Mouse (Mus musculus) heart, adult 11 months (tissue): ENCODE measurements around the gene Smim24.

Source experiments
- DNase-seq: peaks from one replicate; pipeline ENCODE4 v3.0.0; 2022

The Smim24 gene

DNA sequence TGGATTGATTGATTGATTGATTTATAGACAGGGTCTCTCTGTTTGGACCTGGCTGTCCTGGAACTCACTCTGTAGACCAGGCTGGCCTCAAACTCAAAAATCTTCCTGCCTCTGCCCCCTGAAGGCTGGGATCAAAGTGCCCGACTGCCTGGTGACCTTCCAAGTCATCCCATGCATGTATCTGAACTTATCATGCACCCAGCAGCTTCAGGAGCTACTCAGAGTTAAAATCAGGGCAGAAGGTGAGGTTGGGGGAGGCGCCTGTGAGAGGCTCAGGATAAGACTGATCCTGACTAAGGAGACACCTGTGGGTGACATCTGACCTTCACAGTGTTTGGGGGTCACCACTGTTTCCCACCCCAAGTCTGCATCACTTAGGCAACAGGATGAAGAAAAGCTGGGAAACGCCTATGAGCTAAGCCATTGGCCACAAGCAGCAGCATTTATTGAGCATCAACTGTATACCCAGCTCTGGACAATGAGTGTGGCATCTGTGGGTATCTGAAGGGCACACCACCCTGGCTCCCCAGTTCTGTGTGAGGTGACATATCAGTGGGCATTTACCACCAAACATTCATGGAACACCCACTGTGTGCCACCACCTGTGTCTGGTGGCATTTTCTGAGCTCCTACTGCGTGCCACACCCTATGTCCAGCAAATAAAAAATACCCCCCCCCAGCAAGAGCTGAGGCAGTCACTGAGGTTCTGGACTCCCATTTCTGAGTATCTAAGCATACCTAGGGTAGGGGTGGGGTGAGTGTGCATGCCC, 30.8 kb downstream of the Smim24 start:
- peak; percentile 94 for DNase-seq

DNA sequence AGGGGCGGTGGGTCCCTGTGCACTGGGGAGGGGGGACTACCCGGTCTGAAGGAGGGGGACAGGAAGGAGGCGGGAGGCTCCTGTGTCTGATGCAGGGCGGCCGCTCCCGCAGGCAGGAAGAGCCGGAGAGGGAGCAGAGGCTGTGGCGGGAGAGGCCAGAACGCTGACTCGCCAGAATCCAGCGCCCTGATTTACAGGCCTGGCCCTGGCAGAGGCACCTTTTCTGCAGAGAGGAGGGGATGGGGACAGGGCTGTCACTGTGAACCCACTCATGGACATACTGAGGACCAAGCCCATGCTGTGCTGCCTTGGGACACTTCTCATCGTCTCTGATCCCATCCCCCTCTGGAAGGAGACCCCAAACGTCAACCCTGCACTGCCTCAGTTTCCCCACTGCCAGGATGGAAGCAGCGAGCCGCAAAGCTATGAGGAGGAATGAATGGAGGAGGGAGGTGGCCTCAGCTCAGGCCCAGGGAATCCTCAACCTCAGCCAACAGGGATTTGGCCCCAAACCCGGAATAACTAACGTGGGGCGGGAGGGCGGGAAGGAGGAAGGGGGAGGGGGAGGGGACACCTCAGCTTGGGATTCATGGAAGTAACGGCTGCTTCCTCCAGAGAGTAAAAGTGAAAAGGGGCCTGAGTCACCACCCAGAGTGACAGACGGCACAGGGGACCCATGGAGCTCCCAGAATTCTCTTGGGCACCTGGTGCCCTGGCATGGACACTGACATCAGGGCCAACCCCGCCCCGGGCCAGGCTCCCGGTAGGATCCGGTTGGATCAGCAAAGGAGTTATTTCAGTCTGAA, 31.6 kb downstream of the Smim24 start:
- peak; percentile 98 for DNase-seq

DNA sequence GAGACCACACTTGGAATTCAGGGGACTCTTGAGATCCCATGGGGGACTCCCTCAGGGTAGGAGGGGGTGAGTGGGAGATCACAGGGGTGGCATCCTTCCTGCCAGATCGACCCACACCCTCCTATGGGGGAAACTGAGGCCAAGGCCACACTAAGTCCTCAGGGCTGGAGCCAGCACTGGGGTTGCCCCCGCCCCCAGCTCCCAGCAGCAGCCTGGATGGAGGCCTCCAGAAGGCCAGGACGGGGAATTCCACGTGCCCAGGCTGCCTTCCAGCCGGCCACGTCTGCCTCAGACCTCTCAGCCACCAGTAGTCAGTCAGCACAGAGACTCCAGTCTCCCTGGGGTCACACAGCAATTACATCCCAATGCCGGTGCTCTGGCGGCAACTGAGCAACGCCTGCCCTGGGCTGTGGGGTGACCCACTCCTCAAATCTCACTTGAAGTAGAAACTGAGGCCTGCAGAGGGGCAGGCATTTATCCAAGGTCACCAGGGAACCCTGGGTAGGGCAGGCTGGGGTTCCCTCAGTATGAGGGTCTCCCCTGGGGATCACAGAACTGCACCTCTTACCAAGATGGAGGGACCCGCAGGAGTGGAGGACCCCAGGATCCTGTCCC, 32.5 kb downstream of the Smim24 start:
- peak; percentile 98 for DNase-seq

- DNase-seq: peak; percentile 96
Observed at GRCm38 (mm10) chr10:81426081-81426671, 33.3 kb downstream of the Smim24 start.

GRCm38 (mm10) chr10:81426897-81427296, 34.0 kb downstream of the Smim24 start:
- DNase-seq: peak; percentile 98

- DNase-seq: no peak
Observed at GRCm38 (mm10) chr10:81427327-81427726, 34.5 kb downstream of the Smim24 start.

DNA sequence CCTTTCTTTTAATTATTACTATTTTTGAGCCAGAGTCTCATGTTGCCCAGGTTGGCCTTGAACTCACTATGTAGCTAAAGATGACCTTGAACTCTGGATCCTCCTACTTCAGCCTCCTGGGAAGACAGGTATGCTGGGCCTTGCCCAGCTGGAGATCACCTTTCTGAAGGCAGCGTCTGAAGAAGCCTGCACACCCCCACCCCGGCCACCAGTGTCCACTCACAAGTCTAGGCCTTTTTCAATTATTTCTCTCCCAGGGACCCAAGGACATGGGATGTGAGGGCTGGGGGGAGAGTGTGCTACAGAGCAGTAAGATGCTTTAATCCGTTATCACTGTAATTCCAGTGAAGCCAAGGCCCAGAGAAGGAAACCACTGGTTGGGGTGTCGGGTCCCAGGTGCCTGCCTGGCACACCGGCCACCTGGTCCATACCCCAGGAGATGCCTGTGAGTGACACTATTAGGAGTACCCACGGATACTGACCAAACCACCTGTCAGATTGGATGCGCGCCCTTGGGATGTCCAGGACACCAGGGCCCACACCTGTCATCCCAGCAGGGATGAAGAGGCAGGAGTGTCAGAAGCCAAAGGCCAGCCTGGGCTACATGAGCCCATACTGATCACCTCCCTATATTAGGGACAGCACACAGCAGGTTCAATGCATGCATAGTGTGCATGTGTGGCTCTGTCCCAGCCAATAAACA, 35.1 kb downstream of the Smim24 start:
- peak; percentile 96 for DNase-seq

DNA sequence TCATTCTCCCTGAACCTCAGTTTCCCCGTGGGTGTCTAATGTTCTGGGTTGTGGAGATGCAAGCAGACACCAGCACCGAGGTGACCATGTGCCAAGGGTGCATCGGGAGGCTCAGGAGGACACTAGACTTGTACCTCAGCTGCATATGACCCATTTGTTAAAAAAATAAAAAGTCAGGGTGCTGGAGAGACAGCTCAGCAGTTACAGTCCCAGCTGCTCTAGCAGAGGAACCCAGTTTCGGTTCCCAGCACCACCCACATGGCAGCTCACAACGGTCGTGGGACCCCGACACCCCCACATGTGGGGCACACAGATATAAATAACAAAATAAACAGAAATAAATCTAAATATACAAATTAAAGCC, 35.6 kb downstream of the Smim24 start:
- DNase-seq: peak; percentile 94

DNA sequence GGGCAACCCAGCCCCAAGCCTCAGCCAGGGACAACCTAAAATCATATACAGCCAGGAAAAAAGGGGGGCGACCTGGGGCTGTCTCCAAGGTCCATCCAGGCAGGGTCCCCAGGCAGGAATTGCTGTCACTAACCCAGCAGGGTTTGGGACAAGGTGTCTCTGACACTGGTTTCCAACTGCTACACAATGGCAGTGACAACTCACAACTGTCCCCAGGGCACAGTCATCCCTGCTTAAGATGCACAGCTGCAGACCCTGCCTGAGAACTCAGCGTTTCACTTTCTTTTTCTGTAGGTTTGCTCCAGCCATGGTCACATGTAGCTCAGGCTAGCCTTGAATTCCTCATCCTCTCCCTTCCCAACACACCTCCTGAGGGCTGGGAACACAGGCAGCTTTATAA, 36.2 kb downstream of the Smim24 start:
- peak; percentile 96 for DNase-seq

GRCm38 (mm10) chr10:81429605-81430061, 36.8 kb downstream of the Smim24 start:
- DNase-seq: peak; percentile 100

DNA sequence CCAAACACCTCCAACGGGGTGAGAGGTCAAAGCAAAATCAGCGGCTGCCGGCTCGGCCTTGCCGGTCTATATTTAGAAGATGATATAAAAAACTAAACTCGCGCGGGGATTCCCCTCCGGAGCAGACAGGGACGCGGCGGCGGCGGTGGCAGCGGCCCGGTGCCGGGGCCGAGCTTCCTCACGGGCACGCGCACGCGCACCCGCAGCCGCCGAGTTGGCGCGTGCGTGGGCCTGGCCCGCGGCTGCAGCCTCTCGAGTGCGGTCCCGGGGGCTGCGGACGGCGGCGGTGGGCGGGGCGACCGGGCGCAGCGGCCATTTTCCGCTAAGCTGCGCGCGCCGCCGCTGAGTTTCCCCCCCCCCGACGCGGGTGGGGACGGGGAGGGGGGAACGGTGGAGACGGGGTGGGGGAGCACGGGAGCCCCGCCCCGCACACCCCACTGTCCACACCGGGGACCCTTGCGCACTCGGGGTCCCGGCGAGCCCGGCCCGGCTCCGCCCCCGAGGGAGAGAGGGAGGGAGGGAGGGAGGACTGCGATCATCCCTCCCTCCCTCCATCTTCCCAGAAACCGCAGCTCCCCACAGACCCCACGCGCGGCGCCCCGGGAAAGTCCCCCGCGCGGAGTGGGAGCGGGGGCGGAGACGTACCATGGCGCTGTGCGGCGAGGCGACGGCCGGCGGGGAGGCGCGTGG, 37.4 kb downstream of the Smim24 start:
- peak; percentile 99 for DNase-seq

DNA sequence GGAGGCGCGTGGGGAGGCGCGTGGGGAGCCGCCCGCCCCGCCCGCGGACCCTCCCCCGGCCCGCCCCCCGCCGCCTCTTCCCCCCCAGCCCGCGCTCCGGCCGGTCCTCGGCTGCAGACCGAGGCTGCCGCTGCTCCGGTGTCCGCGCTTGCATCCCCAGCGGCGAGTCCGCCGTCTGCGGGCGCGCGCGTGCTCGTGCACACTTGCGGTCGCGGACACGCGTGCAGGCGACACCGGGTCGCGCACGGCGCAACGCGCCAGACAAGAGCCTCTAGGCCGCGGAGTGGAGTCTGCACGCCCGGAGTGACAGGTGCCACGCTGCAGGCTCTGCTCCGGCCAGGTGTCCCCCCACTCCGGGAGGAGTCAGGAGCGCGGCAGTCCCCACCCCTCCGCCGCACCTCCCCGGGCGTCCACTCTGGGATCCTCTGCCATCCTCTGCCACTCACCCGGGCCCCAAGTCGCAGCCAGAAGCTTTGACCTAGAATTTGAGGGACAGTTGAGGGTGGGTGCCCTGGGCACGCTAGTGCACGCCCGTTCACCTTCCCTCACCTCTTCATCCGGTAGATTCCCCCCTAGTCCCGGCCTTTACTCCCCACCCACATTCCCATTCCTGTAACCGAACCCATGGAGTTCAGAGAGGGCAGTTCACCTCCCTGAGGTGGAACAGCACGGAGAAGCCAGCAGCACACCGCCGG, 38.1 kb downstream of the Smim24 start:
- DNase-seq: peak; percentile 98

GRCm38 (mm10) chr10:81431526-81432168, 38.8 kb downstream of the Smim24 start:
- DNase-seq: peak; percentile 96

- no peak for DNase-seq
Observed at GRCm38 (mm10) chr10:81432169-81432867, 39.5 kb downstream of the Smim24 start.

GRCm38 (mm10) chr10:81432868-81433262, 40.0 kb downstream of the Smim24 start:
- DNase-seq: peak; percentile 100

DNA sequence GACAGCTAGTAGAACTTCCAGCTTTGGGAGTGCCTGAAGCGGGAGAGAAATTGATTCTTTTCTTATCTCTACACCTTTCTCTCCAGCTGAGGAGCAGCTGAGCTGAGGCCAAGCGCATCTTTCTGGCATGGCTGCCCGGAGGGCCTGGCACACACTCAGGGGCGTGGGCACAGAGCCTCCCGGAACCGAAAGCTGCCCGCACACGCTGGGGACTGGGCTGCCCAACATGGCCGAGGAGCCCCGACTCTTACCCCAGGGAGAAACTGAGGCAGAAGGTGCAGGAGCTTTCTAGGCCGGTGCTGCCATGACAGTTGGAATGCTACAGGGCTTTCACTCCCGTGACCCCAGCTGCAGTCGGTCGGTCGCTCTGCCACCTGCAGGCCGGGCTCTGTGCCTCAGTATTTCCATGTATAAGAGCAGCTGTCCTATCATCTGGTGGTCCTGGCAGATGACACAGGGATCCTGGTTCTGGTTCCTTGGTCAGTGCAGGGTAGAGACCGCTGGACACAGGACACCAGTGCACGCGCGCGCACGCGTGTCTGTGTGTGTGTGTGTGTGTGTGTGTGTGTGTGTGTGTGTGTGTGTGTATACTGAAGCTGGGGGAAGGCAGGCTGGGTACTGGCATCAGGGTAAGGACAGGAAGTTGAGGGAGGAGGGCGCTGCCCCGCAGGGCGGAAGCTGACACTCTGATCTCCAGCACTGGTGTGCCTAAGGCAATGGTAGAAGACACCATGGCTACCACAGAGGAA, 40.9 kb downstream of the Smim24 start:
- DNase-seq: peak; percentile 98

DNA sequence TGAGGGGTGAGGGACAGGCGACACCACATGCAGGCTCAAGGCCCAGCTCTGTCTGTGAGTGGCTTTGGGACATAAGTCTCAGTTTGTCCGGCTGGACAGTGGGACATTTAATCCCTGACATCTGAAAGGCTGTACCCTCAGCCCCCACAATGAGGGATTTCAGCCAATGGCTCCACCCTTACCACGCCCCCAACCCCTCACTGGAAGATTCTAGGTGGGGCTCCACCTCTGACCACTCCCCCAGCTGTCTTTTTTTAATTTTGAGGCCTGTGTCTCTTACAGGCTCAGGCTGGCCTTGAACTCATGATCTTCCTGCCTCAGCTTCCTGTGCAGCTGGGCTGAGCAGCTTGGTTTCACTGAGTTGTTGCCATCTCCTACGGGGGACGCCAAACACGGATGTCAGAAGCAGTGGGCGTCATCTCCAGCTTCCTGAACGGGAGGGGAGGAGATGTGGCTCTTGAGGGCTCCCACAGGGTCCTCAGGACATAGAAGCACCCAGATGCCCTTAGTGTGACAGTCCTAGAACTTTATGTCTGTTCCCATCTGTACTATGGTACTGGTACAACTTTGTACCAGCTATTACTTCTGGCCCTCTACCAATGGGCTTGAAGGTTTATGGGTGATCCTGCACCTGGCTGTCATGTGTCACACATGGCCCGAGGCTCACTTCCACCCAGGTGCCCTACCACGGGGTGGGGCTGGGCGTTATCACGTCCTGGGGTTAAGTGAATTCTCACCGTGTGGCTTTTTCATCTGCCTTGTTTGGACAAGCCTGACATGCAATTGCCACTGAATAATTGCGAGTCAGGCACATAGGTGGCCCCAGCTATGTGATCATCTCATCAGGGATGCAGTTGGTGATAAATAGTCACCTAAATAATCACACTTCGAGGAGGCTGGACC, 41.8 kb downstream of the Smim24 start:
- peak; percentile 95 for DNase-seq

GRCm38 (mm10) chr10:81435436-81435835, 42.6 kb downstream of the Smim24 start:
- DNase-seq: peak; percentile 98
